Mouse (Mus musculus): ENCODE measurements at regions not wholly inside any gene's neighbourhood (a gene's known extent, or its start where the extent isn't known, plus 50 kb on each side); places are given as distances from the start of the nearest gene placed in this dataset.

DNA sequence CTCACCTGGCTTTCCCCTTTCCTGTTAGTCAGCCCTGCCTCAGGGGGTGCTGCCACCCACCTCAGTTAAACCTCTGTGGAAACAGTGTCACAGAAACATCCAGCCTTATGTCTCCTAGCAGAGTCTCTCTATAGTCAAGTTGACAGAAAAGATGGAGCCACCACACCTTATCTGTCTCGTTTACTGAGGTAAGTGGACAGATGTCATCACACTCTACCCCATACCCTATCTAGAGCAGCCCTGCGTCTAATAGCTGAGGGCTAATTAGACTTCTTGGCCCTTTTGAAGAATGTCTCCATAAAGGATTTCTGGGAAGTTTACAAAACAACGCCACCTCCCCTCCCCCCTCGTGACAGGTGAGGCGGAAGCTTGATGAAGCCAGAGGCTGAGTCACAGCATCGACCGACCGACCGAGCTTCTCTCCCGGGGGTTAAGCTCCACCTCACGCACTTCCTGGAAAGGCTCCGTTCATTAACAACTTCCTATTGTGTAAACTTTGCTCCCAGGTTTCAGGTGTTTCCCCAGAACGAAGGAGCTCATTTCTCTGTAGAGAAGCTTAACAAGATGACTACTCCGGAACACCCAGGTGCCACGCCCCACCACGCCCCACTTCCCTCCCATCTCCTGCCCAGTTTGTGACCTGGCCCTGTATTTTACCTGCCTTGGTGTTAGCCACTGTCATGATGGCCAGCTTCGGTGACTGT, 319.4 kb downstream of the Zfp706 start:
- no peaks in the 10 kb centered on the region for H3K36me3 ChIP-seq (ENCODE audit: control insufficient read depth, insufficient read depth, low read length, poor library complexity, severe bottlenecking)
- H3K27me3 ChIP-seq (ENCODE audit: control insufficient read depth, insufficient read depth, low read length, poor library complexity, severe bottlenecking): no peaks in the 10 kb centered on the region
- peak; percentile 63 for DNase-seq (ENCODE audit: low read depth, low spot score)

DNA sequence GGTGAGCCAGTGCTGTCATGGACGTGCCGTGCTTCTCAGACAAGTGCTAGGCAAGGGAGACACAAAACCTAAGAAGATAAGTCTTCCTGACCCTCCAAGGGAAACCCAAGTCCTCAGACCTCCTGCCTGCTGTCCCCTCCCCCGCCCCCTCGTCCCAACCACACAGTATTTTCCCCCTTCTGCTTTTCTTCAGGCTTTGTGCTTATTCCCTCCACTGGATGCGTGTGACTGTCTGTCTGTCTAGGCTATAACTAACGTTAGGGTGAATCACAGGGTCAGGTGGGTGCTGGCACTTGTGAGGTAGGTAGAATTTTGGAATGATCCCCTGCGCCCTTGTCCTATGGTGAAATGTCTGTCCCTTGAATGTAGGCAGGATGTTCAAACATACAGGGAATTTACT, 322.9 kb downstream of the Zfp706 start:
- H3K27me3 ChIP-seq (ENCODE audit: control insufficient read depth, insufficient read depth, low read length, poor library complexity, severe bottlenecking): no peaks in the 10 kb centered on the region
- DNase-seq (ENCODE audit: low read depth, low spot score): no peak
- no peaks in the 10 kb centered on the region for H3K36me3 ChIP-seq (ENCODE audit: control insufficient read depth, insufficient read depth, low read length, poor library complexity, severe bottlenecking)

DNA sequence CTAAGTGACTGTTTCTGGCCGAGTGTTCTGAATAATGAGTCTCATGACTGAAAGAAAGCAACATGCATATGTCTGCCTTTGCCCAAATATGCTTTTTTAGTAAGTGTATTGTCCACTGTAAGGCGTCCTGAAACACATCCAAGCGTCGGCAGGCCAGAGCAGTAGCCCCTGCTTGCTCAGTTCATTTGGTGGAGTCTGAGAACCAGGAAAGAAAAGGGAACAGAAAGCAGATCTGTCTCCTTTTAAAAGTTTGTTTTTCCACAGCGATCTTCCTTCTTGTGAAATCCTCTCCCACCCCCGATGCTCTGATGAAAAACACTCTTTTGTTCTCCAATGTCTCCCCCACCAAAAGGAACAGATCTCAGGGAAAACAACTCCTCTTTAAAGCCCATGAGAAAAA, 324.7 kb downstream of the Zfp706 start:
- Histone ChIP-seq H3K27me3 (ENCODE audit: control insufficient read depth, insufficient read depth, low read length, poor library complexity, severe bottlenecking) (no peaks in the 10 kb centered on the region), H3K36me3 (ENCODE audit: control insufficient read depth, insufficient read depth, low read length, poor library complexity, severe bottlenecking) (no peaks in the 10 kb centered on the region)
- no peak for DNase-seq (ENCODE audit: low read depth, low spot score)

DNA sequence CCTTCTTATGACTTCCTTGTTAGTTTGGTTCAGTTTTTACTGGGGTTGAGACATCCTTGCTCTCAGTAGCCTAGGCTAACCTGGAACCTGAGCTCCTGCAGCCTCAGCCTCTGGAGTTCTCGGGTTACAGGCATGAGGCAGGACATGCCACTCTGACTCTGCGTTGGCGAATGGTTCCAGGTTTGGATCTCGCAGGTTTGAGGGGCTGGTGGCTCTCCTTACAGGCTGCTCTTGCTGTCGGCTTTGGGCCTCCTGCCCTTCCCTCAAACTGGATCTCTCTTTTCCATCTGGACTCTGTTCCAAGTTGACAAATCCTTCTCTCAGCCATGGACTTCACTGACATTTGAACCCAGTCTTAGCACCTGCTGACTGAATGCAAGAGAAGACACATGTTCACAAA, 325.4 kb downstream of the Zfp706 start:
- Histone ChIP-seq H3K36me3 (ENCODE audit: control insufficient read depth, insufficient read depth, low read length, poor library complexity, severe bottlenecking) (no peaks in the 10 kb centered on the region), H3K27me3 (ENCODE audit: control insufficient read depth, insufficient read depth, low read length, poor library complexity, severe bottlenecking) (no peaks in the 10 kb centered on the region)
- DNase-seq (ENCODE audit: low read depth, low spot score): no peak

GRCm38 (mm10) chr15:36680361-36681140, 327.0 kb downstream of the Zfp706 start:
- no peak for DNase-seq (ENCODE audit: low read depth, low spot score)
- Histone ChIP-seq H3K27me3 (ENCODE audit: control insufficient read depth, insufficient read depth, low read length, poor library complexity, severe bottlenecking) (no peaks in the 10 kb centered on the region), H3K36me3 (ENCODE audit: control insufficient read depth, insufficient read depth, low read length, poor library complexity, severe bottlenecking) (no peaks in the 10 kb centered on the region)

DNA sequence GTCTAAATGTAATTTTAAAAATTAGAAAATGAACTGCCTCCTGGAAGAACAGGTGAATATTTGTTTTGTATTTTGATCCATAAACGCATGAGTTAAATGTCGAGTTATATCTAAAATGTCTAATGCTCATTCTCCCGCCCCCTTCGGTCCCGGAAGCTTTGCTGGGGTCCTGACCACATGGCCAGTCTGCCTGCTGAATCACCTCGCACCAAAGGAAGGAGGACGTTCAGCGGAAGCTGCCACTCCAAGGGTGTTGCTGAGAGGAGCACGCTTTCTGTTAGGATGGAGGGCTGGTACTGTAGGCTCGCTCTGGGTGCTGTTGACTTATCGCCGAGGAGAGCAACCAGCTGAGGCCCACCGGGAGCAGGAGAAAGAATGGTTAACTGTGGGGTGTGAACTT, 328.0 kb downstream of the Zfp706 start:
- Histone ChIP-seq H3K27me3 (ENCODE audit: control insufficient read depth, insufficient read depth, low read length, poor library complexity, severe bottlenecking) (no peaks in the 10 kb centered on the region), H3K36me3 (ENCODE audit: control insufficient read depth, insufficient read depth, low read length, poor library complexity, severe bottlenecking) (no peaks in the 10 kb centered on the region)
- DNase-seq (ENCODE audit: low read depth, low spot score): no peak

DNA sequence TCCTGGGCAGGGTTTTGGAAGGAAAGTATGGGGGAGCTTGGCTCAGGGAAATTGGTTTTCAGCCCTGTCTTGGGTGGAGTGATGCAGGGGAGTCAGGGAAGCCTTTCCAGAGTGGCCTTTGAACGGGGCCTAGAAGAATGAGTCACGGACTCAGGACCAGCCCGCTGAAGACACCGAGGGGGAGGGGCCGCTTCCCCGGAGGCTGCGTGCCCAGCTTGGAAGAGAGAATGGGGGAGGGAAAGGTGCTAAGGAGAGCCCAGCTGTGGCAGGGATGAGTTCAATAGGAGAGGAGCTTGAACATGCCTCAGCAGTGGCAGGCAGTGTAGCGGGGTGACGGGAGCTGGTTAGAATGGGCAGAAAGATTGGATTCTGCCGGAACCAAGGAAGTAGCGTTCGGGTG, 337.8 kb downstream of the Zfp706 start:
- DNase-seq (ENCODE audit: low read depth, low spot score): no peak
- Histone ChIP-seq H3K27me3 (ENCODE audit: control insufficient read depth, insufficient read depth, low read length, poor library complexity, severe bottlenecking) (no peaks in the 10 kb centered on the region), H3K36me3 (ENCODE audit: control insufficient read depth, insufficient read depth, low read length, poor library complexity, severe bottlenecking) (no peaks in the 10 kb centered on the region)

- no peak for DNase-seq (ENCODE audit: low read depth, low spot score)
- Histone ChIP-seq H3K27me3 (ENCODE audit: control insufficient read depth, insufficient read depth, low read length, poor library complexity, severe bottlenecking) (no peaks in the 10 kb centered on the region), H3K36me3 (ENCODE audit: control insufficient read depth, insufficient read depth, low read length, poor library complexity, severe bottlenecking) (no peaks in the 10 kb centered on the region)
Measured at GRCm38 (mm10) chr15:36666566-36666965, 341.0 kb downstream of the Zfp706 start.

DNA sequence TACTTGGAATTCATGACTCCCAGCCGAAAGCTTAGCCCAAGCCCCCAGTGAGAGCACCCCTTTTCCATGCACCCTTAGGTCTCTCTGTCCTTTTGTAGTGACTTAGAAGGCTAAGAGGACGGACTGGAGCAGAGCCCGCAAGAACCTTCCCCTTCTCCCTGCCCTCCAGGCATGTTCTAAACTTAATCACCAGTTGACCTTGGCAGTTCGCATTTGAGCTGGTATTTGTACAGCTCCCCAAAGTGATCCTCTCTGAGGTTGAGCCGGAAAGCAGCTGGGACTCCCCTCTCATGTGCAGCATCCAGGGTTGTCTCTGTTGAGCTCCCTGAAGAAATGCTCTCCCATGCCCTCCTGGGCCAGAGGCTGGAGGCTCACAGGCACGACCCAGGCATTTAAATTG, 343.2 kb downstream of the Zfp706 start:
- Histone ChIP-seq H3K27me3 (ENCODE audit: control insufficient read depth, insufficient read depth, low read length, poor library complexity, severe bottlenecking) (no peaks in the 10 kb centered on the region), H3K36me3 (ENCODE audit: control insufficient read depth, insufficient read depth, low read length, poor library complexity, severe bottlenecking) (no peaks in the 10 kb centered on the region)
- DNase-seq (ENCODE audit: low read depth, low spot score): no peak

DNA sequence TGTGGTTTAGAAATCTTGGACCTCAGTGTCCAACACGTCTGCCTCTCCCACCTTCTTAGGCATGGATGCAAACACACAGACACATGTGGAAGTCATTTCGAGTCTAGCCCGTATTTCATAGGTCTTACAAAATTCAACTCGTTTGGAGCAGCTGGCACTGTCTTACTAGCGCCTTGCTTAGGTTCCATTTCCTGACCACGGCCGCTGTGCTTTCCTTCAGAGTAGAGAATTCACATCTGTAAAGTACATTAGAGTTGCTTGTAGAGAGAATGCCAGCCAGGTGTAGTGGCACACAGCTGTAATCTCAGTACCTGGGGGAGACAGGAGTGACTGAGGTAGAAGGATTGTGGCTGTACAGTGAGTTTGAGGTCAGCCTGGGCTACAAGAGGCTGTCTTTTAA, 346.6 kb downstream of the Zfp706 start:
- Histone ChIP-seq H3K36me3 (ENCODE audit: control insufficient read depth, insufficient read depth, low read length, poor library complexity, severe bottlenecking) (no peaks in the 10 kb centered on the region), H3K27me3 (ENCODE audit: control insufficient read depth, insufficient read depth, low read length, poor library complexity, severe bottlenecking) (no peaks in the 10 kb centered on the region)
- DNase-seq (ENCODE audit: low read depth, low spot score): no peak

Measured in splenic B cell, adult 2 months (primary cell).